Mouse (Mus musculus): Measurements from ENCODE around the gene Olfr1120.

DNA sequence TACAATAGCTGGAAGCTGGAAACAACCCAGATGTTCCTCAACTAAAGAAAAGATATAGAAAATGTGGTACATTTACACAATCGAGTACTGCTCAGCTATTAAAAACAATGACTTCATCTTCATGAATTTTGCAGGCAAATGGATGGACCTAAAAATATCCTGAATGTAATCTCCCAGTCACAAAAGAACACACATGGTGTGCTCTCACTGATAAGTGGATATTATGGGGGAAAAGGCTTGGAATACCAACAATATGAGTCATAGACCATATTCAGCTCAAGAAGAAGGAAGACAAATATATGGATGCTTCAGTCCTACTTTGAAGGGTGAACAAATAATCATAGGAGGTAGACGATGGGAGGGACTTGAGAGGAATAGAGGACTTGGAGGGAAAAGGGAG is 29.3 kb downstream of the Olfr1120 start:
- TF ChIP-seq CTCF (IDR thresholded peaks at IDR 0.05; ENCODE audit: insufficient read depth, low read length) (no peak), POLR2A (IDR thresholded peaks at IDR 0.05; ENCODE audit: borderline replicate concordance, extremely low read depth, low read depth, low read length) (no peak)
